Mouse (Mus musculus) hindbrain, embryonic 14.5 days (tissue): ENCODE data around the gene Ablim1. TPM values are rescaled to one million over a fixed set of nuclear protein-coding genes. Genes with fewer than 3 reads are reported as not detected.

Experiments used
- ATAC-seq: fragments of 200-750 bp; cut with Nextera tagmentation; 2 replicates; pipeline ENCODE4 v1.8.0; 2017; ENCODE audit warnings: moderate number of reproducible peaks, mild to moderate bottlenecking, moderate TSS enrichment, moderate library complexity; ENCODE audit not compliant: low FRiP score
- DNase-seq: peaks from one replicate; pipeline ENCODE4 v3.0.0-alpha.2; 2015; ENCODE audit warnings: low spot score
- H3K27ac ChIP-seq: fragments of 300-500 bp; sonication (generic); 2 replicates; pipeline ENCODE4 v1.5.1; 2014; ENCODE audit warnings: mild to moderate bottlenecking, moderate library complexity
- H3K27me3 ChIP-seq: fragments of 300-500 bp; sonication (generic); 2 replicates; pipeline ENCODE4 v1.6.1; 2014; ENCODE audit warnings: mild to moderate bottlenecking, low read length, mixed read lengths; ENCODE audit not compliant: control insufficient read depth, insufficient read depth
- H3K36me3 ChIP-seq: fragments of 300-500 bp; sonication (generic); replicated peaks from 2 replicates; pipeline ENCODE4 v1.6.1; 2014; ENCODE audit not compliant: control insufficient read depth, insufficient read depth
- H3K4me1 ChIP-seq: fragments of 300-500 bp; sonication (generic); replicated peaks from 2 replicates; pipeline ENCODE4 v1.6.1; 2014; ENCODE audit warnings: antibody characterized with exemption, low read length, mixed read lengths; ENCODE audit not compliant: control insufficient read depth, insufficient read depth
- H3K4me2 ChIP-seq: fragments of 300-500 bp; sonication (generic); replicated peaks from 2 replicates; pipeline ENCODE4 v1.6.1; 2014; ENCODE audit warnings: mild to moderate bottlenecking, moderate library complexity
- H3K4me3 ChIP-seq: fragments of 300-500 bp; sonication (generic); replicated peaks from 2 replicates; pipeline ENCODE4 v1.5.1; 2014; ENCODE audit warnings: mild to moderate bottlenecking, low read length
- H3K9ac ChIP-seq: fragments of 300-500 bp; sonication (generic); 2 replicates; pipeline ENCODE4 v1.6.1; 2014
- H3K9me3 ChIP-seq: fragments of 300-500 bp; sonication (generic); 2 replicates; pipeline ENCODE4 v1.6.1; 2016; ENCODE audit warnings: low read length; ENCODE audit not compliant: control insufficient read depth
- WGBS: fragments of 180-500 bp; shearing (Covaris S2); extraction: QIAGEN DNeasy Blood & Tissue Kit; methylation state at CpG from one replicate; pipeline ENCODE4 v1.1.7; 2014; 5-methylcytosine and 5-hydroxymethylcytosine counted together
- polyA plus RNA-seq: library from polyadenylated mRNA; unstranded; fragments of >200 nt; fragmentation: Nextera tagmentation; extraction: Ambion mirVana; gene quantifications from 2 replicates; pipeline ENCODE4 v1.2.1, GENCODE M21; 2014

The Ablim1 gene
- polyA plus RNA-seq, 1 experiment from 2014 or later, result 56.6 TPM

- Histone ChIP-seq H3K36me3 (no peaks in the 10 kb centered on the region), H3K9ac (no peak overlapping the region), H3K27ac (no peak overlapping the region), H3K4me1 (no peaks in the 10 kb centered on the region; the same call in 1 of the 2 replicates), H3K4me3 (no peak overlapping the region), H3K4me2 (no peak overlapping the region), H3K9me3 (no peaks in the 10 kb centered on the region), H3K27me3 (no peaks in the 10 kb centered on the region)
- DNase-seq, result no peak
- no peak for ATAC-seq
- 92% methylated on average over 13 of the region's 13 CpGs for WGBS
These were observed 131.6 kb downstream of the Ablim1 start for GRCm38 (mm10) chr19:57182938-57183720.

- Histone ChIP-seq H3K4me3 (no peak overlapping the region), H3K9me3 (no peaks in the 10 kb centered on the region), H3K4me2 (no peak overlapping the region), H3K27ac (no peak overlapping the region), H3K36me3 (no peaks in the 10 kb centered on the region), H3K9ac (no peak overlapping the region), H3K4me1 (no peaks in the 10 kb centered on the region; the same call in 1 of the 2 replicates), H3K27me3 (no peaks in the 10 kb centered on the region)
- ATAC-seq, result no peak
- WGBS, result 93% methylated on average over 10 of the region's 10 CpGs
- DNase-seq, result no peak
These were observed 132.7 kb downstream of the Ablim1 start for GRCm38 (mm10) chr19:57181852-57182528.

GRCm38 (mm10) chr19:57181317-57181716 lies 133.4 kb downstream of the Ablim1 start:
- H3K9me3 ChIP-seq, result no peaks in the 10 kb centered on the region
- H3K4me1 ChIP-seq, result no peaks in the 10 kb centered on the region; the same call in 1 of the 2 replicates
- DNase-seq (no peak), ATAC-seq (no peak)
- no peak overlapping the region for H3K4me3 ChIP-seq
- H3K27ac ChIP-seq, result no peak overlapping the region
- H3K4me2 ChIP-seq, result no peak overlapping the region
- WGBS, result 92% methylated on average over 6 of the region's 6 CpGs
- no peaks in the 10 kb centered on the region for H3K36me3 ChIP-seq
- H3K27me3 ChIP-seq, result no peaks in the 10 kb centered on the region
- no peak overlapping the region for H3K9ac ChIP-seq

GRCm38 (mm10) chr19:57180908-57181307 lies 133.8 kb downstream of the Ablim1 start:
- H3K27ac ChIP-seq, result no peak overlapping the region
- DNase-seq (no peak), ATAC-seq (no peak)
- no peak overlapping the region for H3K4me3 ChIP-seq
- no peak overlapping the region for H3K4me2 ChIP-seq
- no peaks in the 10 kb centered on the region for H3K27me3 ChIP-seq
- no peaks in the 10 kb centered on the region; the same call in 1 of the 2 replicates for H3K4me1 ChIP-seq
- H3K36me3 ChIP-seq, result no peaks in the 10 kb centered on the region
- no peak overlapping the region for H3K9ac ChIP-seq
- no peaks in the 10 kb centered on the region for H3K9me3 ChIP-seq
- WGBS, result 80% methylated on average over 3 of the region's 3 CpGs

- Histone ChIP-seq H3K4me1 (no peaks in the 10 kb centered on the region; the same call in 1 of the 2 replicates), H3K4me2 (no peak overlapping the region), H3K9ac (no peak overlapping the region), H3K4me3 (no peak overlapping the region), H3K27ac (no peak overlapping the region), H3K9me3 (no peaks in the 10 kb centered on the region), H3K27me3 (no peaks in the 10 kb centered on the region), H3K36me3 (no peaks in the 10 kb centered on the region)
- no peak for ATAC-seq
- no peak for DNase-seq
- 73% methylated on average over 9 of the region's 9 CpGs for WGBS
These were observed 134.4 kb downstream of the Ablim1 start for GRCm38 (mm10) chr19:57180333-57180732.

GRCm38 (mm10) chr19:57179269-57179668 lies 135.4 kb downstream of the Ablim1 start:
- no peak overlapping the region for H3K9ac ChIP-seq
- no peak overlapping the region for H3K4me2 ChIP-seq
- DNase-seq, result no peak
- no peaks in the 10 kb centered on the region for H3K27me3 ChIP-seq
- WGBS, result 84% methylated on average over 7 of the region's 7 CpGs
- ATAC-seq, result no peak
- H3K27ac ChIP-seq, result no peak overlapping the region
- H3K9me3 ChIP-seq, result no peaks in the 10 kb centered on the region
- no peak overlapping the region for H3K4me3 ChIP-seq
- H3K36me3 ChIP-seq, result no peaks in the 10 kb centered on the region
- no peaks in the 10 kb centered on the region; the same call in 1 of the 2 replicates for H3K4me1 ChIP-seq

- Histone ChIP-seq H3K4me3 (no peak overlapping the region), H3K4me2 (no peak overlapping the region), H3K27ac (no peak overlapping the region), H3K9ac (no peak overlapping the region), H3K36me3 (no peaks in the 10 kb centered on the region), H3K27me3 (no peaks in the 10 kb centered on the region), H3K9me3 (no peaks in the 10 kb centered on the region), H3K4me1 (no peaks in the 10 kb centered on the region; the same call in 1 of the 2 replicates)
- 75% methylated on average over 6 of the region's 6 CpGs for WGBS
- ATAC-seq (no peak), DNase-seq (no peak)
These were observed 137.4 kb downstream of the Ablim1 start for GRCm38 (mm10) chr19:57177334-57177733.

GRCm38 (mm10) chr19:57175077-57175476 lies 139.6 kb downstream of the Ablim1 start:
- ATAC-seq, result no peak
- Histone ChIP-seq H3K9me3 (no peaks in the 10 kb centered on the region), H3K9ac (no peak overlapping the region), H3K4me3 (no peak overlapping the region), H3K27me3 (no peaks in the 10 kb centered on the region), H3K4me2 (no peak overlapping the region), H3K27ac (no peak overlapping the region), H3K4me1 (no peaks in the 10 kb centered on the region; the same call in 1 of the 2 replicates), H3K36me3 (no peaks in the 10 kb centered on the region)
- DNase-seq, result no peak

GRCm38 (mm10) chr19:57174541-57174940 lies 140.2 kb downstream of the Ablim1 start:
- DNase-seq (no peak), ATAC-seq (no peak)
- H3K4me1 ChIP-seq, result no peaks in the 10 kb centered on the region
- no peaks in the 10 kb centered on the region for H3K9me3 ChIP-seq
- no peak overlapping the region for H3K4me3 ChIP-seq
- no peak overlapping the region for H3K9ac ChIP-seq
- H3K4me2 ChIP-seq, result no peak overlapping the region
- no peak overlapping the region for H3K27ac ChIP-seq
- no peaks in the 10 kb centered on the region for H3K36me3 ChIP-seq
- H3K27me3 ChIP-seq, result no peaks in the 10 kb centered on the region
- 87% methylated on average over 5 of the region's 5 CpGs for WGBS
